Mouse (Mus musculus) ovary, postnatal 14 days (tissue): ENCODE measurements around the gene Lsm11.

Source experiments
- DNase-seq: peaks from one replicate; pipeline ENCODE4 v3.0.0; 2022; ENCODE audit warnings: low spot score

Gene Lsm11

DNA sequence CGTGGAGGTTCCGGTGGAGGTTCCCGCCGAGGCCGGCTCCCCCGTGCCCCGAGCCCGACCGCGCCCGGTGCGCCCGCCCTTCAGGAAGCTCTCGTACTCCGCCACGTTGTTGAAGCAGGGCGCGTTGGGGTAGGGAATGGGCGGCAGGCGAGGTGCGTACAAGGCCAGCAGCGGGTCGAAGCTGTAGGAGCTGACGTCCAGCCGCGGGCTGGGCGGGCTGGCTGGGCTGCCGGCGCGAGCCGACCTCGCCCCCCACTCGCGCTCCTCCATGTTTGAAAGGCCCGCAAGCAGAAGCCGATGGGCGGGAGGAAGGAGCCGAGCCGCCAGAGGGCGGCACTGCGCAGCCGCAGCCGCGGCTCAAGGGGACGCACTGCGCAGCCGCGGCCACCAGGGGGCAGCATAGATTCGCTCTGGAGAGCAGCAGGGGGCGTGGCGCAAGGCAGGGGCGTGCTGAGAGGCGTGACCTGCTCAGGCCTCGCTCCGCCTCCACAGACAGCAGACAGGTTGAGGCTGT lies at the start of gene Lsm11:
Gene Lsm11 (minus strand): TSS at position 293 of the 514 bp plus-strand sequence.
- peak; percentile 100 for DNase-seq

DNA sequence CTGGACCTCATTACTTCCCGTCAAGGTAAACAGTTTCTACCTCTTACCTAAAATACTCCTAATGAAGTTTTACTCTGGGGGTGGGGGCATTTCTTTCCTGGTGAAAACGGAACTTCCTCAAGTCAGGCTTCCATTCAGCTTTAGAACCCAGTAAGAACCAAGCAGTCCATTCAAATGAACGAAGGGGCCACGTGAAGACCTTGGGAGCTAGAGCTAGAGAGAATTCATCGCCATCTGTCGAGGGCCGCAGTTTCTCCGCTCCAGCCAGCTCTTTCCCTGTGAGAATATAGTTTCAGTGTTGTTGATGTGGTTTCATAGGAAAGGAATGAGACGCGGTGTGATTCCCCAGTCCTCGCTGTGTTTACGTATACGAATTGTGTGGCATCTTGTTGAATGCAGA lies 47.4 kb upstream of the Lsm11 start:
- no peak for DNase-seq

DNA sequence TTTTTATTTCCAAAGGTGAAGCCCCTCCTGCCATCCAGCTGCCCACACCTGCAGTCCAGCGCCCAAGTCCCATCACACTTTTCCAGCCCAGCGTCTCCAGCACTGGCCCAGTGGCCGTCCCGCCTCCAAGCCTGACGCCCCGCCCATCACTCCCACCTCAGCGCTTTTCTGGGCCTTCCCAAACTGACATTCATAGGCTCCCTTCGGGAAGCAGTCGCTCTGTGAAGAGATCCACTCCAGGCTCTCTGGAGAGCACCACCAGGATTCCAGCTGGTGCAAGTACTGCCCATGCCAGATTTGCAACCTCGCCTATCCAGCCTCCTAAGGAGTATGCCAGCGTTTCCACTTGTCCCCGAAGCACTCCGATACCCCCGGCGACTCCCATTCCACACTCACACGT lies 46.9 kb upstream of the Lsm11 start:
- peak; percentile 16 for DNase-seq

DNA sequence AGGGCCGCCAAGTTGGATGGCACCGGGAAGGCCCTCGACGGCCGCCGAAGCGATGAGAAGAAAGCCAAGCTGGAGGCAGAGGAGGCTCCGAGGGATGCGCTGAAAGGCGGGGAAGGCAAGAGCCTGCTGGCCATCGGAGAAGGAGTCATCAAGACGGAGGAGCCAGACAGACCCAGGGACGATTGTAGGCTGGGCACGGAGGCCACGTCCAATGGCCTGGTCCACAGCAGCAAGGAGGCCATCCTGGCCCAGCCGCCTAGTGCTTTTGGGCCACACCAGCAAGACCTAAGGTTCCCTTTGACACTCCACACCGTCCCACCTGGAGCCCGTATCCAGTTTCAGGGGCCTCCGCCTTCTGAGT lies 36.1 kb upstream of the Lsm11 start:
- DNase-seq = no peak

DNA sequence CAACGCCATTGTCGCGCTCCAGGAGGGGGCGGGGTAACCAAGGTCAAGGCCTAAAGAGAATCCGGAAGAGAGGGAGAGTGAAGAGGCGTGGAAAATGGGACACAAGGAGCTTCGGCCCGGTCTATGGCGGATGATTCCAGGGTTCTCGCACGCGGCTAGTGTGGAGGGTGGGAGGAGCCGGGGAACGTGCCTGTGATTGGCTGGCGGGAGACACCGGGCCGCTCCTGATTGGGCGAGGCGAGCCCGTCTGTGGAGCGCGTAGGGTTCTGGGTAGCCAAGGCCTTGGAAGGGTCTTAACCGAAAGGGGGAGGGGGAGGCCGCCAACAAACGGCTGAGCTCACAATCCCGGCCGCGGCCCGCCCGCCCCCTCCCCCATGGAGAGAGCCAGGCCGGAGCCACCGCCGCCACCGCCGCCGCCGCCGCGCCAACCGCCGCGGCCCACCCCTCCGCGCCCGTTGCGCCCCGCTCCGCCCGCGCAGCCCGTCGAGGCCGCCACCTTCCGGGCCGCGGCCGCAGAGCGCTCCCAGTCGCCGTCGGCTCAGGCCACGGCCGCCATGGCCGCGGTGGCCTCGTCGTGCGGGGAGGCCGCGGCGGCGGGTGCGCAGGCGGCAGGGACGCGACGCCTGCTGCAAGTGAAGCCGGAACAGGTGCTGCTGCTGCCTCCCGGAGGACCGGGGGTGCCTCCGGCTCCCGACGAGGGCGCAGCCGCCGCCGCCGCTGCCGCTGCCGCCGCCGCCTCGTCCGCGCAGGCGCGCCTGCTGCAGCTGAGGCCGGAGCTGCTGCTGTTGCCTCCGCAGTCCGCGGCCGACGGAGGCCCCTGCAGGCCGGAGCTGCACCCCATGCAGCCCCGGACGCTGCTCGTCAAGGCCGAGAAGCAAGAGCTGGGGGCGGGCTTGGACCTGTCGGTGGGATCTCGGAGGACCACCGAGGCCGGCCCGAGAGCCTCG lies 35.5 kb upstream of the Lsm11 start, which contains the start of gene Sox30:
Gene Sox30 (plus strand): TSS at position 365 of the 947 bp plus-strand sequence.
- DNase-seq = peak; percentile 38

DNA sequence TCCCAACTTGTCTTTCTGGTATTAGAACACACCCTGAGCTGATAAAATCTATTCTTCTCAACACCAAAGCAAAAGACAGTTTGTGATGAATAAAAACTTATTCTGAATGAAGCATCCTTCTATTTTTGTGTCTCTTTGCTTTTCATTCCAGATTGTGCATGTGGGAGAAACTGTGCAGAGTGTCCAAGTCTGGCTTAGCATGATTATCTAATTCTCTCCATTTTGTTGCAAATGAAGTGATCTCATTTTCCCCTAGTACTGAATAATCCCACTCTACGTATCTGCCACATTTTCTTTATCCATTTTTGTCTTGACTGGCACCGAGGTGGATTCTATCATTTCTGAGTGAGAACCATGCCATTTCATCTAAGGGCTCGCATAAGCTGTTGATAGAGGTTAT lies 31.3 kb upstream of the Lsm11 start:
- no peak for DNase-seq

DNA sequence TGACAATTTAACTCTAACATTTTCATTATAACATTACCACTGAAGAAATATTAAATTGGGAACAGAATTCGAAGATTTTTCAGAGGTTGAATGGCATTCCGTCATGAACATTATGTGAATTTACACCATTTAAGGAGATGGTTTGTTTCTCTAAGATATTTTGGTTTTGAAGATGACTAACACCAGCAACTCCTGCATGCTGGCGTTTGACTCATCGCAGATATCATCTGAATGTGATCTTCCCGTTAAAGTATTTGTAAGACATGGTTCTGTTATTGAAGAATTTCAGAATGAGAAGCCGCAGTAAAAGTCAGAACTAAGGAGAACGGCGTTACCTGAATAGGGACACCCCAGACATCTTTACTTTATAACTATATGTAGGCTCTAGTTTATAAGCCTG lies 29.7 kb upstream of the Lsm11 start:
- no peak for DNase-seq

DNA sequence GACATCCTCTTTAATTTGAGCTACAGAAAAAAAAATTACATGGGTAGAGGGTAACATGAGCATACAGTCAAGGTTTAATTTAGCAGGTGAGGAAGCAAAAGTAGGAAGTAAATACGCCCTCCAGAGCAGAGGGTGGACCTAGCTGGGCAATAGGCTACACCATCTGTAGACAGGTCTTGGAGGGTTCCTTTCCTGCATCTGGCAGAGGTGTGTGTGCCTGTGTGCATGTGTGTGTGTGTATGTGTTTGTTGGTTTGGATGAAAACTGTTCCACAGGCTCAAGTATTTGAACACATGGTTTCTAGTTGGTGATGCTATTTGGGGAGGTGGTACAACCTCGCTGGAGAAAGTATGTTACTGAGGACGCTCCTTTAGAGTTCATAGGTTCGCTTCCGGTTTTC lies 28.9 kb upstream of the Lsm11 start:
- DNase-seq = no peak

DNA sequence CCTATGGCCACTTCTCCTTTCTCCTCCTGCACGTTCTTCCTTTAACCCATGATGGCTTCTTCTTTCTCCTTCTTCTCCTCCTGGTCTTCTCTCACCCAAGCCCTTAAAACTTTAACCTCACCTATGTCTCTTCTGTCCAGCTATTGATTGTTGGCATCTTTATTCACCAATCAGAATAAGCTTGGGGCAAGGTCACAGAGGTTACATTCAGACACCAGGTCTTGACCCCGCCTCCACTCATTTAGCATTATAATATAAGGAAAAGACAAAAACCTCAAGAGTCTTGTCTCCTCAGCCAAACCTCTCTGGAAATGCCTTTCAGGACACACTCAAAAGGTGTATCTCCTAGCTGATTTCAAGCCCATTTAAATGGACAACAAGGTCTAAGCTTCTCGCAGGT lies 23.7 kb upstream of the Lsm11 start:
- DNase-seq = no peak

DNA sequence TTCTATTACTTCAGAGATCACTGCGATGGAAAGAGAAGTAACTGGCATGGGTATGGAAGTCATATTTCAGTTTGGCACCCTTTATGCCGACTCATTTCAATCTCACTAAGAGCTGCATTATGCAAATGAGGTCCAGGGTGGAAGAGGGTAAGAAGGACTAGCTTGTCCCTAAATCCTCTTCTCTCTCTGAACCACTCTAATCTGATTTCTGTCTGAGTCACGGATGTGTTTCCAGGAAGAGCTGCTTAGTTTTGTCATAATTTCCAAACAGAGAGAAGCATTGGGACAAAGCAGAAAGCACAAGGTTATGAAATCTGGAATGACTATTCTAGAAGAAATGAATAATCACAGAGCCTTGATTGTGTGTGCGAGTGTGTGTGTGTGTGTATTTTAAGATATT lies 22.2 kb upstream of the Lsm11 start:
- no peak for DNase-seq

DNA sequence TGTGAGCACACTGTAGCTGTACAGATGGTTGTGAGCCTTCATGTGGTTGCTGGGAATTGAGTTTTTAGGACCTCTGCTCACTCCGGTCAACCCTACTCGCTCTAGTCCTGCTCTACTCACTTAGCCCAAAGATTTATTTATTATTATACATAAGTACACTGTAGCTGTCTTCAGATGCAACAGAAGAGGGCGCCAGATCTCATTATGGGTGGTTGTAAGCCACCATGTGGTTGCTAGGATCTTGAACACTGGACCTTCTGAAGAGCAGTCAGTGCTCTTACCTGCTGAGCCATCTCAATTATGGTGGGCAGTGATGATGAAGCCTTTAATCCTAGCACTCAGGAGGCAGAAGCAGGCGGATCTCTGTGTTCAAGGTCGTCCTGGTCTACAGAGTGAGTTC lies 15.3 kb upstream of the Lsm11 start:
- no peak for DNase-seq

DNA sequence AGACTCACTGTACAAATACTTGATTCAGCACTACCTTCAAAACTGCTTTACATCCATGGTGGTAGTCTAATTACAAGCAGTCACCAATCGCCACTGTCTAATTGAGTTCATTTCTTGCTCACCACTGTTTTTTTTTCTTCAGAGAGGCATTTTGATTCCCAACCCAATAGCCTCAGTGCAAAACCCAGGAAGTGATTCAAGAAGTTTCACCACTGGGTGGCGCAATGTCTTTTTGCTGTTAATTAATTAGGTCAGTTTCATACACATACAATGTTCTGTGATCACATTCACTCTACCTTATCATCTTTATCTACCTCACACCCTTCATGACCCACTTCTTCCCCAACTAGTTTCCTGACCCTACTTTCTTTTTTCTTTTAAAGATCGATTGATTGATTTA lies 14.9 kb upstream of the Lsm11 start:
- DNase-seq = no peak

DNA sequence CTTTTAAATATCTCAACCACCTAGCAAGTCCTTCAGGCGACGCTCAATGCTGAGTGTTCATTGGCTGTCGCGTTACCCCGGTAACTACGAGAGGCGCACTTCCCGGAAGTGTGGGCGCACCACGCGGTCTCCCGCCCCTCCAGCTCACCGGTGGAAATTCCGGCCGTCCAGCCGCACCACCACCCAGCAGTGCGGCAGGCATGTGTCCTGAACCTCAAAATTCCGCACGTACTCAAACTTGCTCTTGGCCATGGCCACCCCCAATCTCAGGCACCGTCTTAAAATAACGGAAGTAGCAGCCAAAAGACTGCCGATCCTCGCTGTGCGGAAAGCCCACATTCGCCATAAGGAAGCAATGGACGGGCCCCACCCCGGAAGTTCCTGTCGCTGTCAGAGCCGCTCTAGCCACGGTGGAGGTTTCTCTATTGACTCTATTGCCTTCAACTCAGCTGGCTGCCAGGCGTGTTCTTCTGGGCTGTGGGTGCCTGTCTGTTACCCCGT lies 10.4 kb upstream of the Lsm11 start, which contains the start of gene Thg1l:
Gene Thg1l (minus strand): TSS at position 368 of the 501 bp plus-strand sequence.
- peak; percentile 78 for DNase-seq

DNA sequence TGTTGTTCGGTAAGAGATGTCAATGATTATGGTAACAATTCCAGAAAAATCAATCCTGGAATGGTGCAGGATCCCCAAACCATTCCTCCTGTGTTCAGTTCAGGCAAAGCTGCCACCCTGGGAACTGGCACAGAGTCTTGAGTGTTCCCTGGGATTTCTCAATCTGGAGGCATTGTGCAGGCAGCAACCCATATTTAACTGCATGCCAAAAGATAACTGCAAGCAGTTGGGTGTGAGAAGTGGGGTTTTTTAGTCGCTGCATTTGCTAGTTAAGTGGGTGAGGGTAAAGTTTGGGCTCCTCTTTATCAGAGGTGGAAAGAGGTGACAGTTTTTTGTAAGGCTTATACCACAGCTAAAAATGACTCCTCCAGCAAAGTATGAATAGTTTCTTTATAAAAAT lies 2.8 kb upstream of the Lsm11 start:
- DNase-seq = no peak

DNA sequence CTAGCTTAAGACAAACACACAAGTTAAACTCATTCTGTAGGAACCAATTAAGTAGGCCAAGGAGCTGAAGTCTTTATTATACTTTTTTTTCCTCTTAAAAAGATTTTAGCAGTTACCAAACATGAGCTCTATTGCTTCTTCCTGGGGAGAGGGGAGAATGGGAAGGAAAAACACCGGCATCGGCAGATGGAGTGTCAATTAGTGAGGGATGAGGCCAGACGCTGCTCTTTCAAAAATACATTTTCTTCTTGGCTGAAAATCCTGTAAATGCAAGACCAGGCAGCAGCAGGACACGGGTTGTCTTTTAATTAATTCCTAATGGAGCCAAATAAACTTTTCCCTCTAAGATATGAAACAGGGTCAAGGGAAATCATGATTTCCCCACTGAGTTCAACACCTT lies 2.1 kb upstream of the Lsm11 start:
- no peak for DNase-seq

DNA sequence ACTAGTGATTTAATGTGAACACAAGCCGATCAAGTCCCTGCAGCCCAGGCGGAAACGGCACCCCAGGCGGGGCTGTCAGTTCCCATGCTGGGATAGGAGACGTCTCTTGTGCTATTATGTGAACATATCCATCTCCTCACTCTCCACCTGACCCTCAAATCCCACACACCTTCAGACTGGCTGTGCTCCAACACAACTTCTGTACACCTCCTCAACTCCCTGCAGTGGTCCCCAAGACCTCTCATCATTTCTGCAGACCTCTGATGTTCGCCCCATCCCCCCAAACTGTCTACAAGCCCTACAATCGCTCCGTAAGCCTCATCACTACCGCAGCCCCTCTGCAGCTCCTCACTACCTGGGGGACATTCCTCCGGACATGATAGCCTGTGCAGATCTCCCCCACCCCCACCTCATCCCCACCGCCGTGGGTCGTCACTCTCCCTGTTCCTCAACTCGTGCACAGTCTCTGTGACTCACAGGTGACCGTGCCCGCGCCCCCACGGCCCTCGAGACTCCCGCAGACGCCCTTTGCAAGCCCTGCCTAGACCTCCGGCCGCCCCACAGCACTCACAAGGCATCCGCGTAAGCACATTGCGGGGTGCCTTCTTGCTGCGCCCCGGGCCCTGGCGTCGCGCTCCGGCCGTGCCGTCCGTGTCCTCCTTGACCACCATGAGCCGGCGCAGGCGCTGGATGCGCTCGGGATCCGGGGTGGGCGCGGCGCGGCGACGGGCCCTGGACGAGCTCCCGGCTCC lies 668 bp downstream of the Lsm11 start:
- DNase-seq = no peak

DNA sequence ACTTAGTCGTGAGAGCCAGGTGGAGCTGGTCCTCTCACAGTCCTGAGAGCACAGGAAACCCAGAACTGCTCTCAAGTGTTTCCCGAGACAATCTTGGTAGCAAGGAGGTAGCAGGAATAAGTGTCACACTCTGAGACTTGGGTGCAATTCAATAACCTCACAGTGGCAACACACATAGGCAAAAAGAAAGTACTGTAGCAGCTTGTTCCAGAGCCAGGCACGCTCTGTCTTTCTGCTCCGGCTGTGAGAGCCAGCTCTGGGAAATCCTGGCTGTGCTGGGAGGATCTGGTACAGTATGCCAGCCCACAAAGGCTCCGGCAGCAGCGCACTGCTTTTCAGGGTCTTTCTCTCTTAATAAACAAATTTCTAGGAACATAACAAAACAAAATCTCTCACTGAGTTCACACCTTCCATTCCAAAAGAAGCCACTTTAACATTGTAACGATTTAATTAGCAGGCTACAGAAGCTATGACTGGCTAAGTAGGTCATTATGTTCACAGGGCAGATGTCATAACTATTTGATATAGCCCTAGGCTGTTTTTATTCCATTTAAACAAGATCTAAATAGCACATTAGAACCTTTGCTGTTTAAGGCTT lies 1.5 kb downstream of the Lsm11 start:
- DNase-seq = no peak

DNA sequence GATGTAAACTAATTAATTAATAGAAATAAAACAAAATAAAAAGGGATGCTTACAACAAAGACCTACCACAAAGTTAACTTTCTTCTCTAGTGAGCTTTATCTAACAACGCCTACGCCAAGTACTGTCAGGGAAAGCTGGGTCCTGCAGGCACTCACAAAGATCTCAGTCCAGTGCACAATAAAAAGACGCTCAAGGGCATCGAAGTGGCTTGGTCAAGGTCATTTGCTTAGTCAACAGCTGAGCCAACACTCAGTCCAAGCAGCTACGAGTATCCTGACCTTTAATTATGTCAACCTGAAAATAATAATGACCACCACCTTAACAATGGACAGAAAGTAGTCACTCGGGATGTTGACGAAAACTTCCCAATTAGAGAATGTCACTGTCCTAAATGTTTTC lies 2.5 kb downstream of the Lsm11 start:
- DNase-seq = no peak

DNA sequence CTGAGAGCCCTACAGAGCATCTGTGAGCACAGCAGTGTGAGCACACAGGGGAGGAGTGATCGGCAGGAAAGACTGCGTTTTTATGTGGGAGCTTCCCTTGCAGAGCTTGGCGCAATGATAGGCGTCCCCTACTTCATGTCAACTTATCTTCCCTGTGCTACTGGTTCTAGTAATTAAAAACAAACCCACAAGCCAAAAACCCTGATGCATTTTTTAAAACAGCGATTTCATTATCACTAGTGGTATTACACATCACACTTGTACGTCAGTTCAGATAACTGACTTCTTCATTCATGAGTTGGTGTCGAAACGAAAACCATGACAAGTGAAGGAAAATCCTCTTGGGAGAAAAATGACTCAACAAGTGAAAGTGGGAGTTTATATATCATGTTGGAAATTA lies 5.8 kb downstream of the Lsm11 start:
- no peak for DNase-seq

DNA sequence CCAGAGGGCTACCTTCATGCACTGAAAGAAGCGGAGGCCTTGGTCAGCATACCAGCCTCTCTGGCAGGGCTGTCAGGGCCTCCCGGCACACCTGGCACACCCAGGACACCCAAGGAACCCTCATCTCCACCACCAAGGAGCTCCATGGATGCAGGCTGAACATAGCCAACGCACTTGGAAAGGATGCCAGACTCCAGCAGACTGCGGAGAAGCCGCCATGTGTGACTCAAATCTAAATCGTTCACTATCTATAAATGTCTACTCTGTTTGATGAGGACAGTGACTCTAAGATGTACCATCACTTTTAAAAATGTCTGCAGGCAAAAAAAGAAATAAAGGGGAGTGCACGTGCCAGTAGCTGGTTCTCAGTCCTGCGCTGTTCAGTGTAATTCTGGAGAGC lies 7.3 kb downstream of the Lsm11 start:
- DNase-seq = no peak

DNA sequence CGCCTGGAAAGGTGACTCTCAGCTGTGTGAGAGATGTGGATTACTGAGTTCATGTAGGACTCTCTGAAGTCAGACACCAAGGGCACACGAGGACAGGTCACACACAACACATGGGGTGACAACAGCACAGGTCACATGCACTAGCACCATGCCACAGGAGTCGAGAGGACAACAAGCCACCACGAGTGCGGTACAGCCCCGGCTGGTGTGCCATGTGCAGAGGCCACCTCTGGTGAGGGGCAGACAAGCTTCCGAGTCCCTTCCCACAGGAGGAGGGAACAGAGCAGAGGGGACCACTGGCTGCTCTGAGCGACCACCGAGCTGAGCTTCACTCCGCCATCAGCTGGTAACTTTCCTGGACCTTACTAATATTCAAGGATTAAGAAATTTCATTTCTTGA lies 12.0 kb downstream of the Lsm11 start:
- no peak for DNase-seq

DNA sequence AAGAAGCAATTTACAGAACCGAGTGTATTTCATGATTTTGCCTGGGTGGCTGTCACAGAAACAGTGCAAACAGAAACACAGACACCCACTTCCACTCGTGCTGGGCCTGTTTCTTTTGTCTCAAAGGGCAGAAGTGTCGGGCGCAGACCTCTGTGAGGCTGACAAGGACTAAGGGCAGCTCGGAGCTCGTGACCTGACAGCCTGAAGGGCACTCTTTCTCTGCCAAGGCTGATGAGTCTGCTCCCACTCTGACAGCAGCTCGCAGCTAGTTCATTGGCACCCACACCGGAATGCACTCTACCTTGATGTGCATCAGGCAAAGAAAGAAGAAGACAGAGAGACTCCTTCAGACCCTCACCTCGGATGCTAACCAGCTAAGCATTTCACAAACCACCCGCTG lies 15.2 kb downstream of the Lsm11 start:
- no peak for DNase-seq
